Mouse (Mus musculus) cerebellum, adult 8-10 months (tissue): ENCODE data around the gene Gm7954.
"Not testable (repeated sequence)": the region's sequence is repeated elsewhere in the genome, so short reads cannot be mapped to it uniquely, and the experiment has no call there.

ENCODE experiments used
- DNase-seq: peaks from one replicate; pipeline ENCODE4 v3.0.0; 2022

Gm7954 gene

DNA sequence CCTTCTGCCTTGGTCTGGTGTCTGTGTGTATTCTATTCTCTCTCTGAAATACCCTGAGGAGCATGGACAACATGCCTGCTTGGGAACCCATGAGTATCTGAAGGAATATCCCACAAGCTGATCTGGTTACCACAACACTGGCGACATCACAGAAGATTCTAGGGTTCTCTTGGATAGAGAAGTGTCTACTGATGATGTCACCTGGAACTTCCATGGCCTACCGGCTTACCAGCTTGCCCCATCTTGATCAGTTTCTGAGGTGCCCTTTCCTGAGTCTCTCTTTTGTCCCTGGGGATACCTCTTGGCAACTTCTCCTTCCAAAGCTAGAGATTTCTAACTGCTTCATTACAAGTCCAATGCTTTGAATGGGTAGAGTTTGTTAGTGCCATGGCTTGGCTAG lies at the start of gene Gm7954:
Gene Gm7954 (minus strand): TSS at position 101 of the 400 bp plus-strand sequence.
- not testable (repeated sequence) for DNase-seq

DNA sequence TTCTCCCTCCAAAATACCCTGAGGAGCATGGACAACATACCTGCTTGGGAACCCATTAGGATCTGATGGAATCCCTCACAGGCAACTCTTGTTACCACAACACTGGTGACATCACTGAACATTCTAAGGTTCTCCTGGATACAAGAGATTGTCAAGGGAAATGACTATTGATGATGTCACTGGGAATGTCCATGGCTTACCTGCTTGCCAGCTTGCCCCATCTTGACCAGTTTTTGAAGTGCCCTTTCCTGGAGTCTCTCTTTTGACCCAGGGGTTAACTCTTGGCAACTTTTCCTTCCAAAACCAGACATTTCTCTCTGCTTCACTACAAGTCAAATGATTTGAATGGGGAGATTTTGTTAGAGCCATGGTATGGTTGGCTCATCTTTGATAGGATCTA lies 36.1 kb upstream of the Gm7954 start, which contains the start of gene Gm3486:
Gene Gm3486 (minus strand): TSS at position 101 of the 400 bp plus-strand sequence.
- not testable (repeated sequence) for DNase-seq

GRCm38 (mm10) chr14:41425393-41426075 lies 27.8 kb downstream of the Gm7954 start:
- DNase-seq: not testable (repeated sequence)

DNA sequence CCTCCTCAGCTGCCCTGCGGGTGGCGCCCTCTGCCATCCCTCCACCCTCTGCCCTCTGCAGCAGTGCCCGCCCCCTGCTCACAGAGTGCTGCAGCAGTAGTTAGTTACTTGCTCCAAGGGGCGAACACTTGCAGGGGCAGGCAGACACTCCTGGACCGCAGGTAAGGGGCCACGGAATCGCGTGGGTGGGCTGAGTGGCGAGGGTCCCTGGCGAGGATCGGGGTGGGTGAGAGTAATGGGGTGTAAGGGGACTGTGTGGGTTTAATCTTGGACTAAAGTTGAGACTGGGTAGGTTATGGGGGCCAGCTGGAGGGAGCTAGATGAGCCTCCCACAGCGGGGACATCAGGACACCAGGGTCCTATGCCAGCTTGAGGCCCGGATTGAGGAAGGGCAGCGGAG lies 28.6 kb downstream of the Gm7954 start:
- not testable (repeated sequence) for DNase-seq

GRCm38 (mm10) chr14:41408181-41408580 lies 45.1 kb downstream of the Gm7954 start, which contains the start of gene Gm6482:
Gm6482 (minus strand) TSS chr14:41408281.
- not testable (repeated sequence) for DNase-seq
